Mouse (Mus musculus): Measurements from ENCODE around the gene Smg6. TPM values are rescaled to one million over a fixed set of nuclear protein-coding genes. Genes with fewer than 3 reads are reported as not detected.

Gene Smg6
- total RNA-seq, 1 experiment = 19.9 TPM

GRCm38 (mm10) chr11:75200935-75201334, 275.3 kb downstream of the Smg6 start:
- Histone ChIP-seq H3K27ac (ENCODE audit: insufficient read depth, low read depth, low read length, poor library complexity, severe bottlenecking) (no peak overlapping the region), H3K4me3 (ENCODE audit: insufficient read depth in 1 of 2, low read depth in 1 of 2, low read length in 2 of 2, poor library complexity in 1 of 2, severe bottlenecking in 1 of 2) (no peak overlapping the region), H3K9me3 (ENCODE audit: control insufficient read depth, insufficient read depth, low read depth, low read length) (no peaks in the 10 kb centered on the region), H3K36me3 (ENCODE audit: control insufficient read depth, insufficient read depth, low read length, poor library complexity, severe bottlenecking) (no peaks in the 10 kb centered on the region), H3K4me1 (ENCODE audit: control insufficient read depth in 2 of 2, insufficient read depth in 2 of 2, low read length in 2 of 2, poor library complexity in 1 of 2) (peaks cover 6 to 21% of the 10 kb centered on the region in 2 experiments), H3K9ac (ENCODE audit: insufficient read depth, low read depth, low read length, poor library complexity, severe bottlenecking) (no peak overlapping the region)
- TF ChIP-seq ZC3H11A (IDR thresholded peaks at IDR 0.05; ENCODE audit: borderline replicate concordance, low read depth, low read length) (no peak), MAFK (IDR thresholded peaks at IDR 0.05; ENCODE audit: insufficient read depth, low read depth, low read length) (no peak), ZNF384 (IDR thresholded peaks at IDR 0.05; ENCODE audit: low read depth, low read length) (no peak), HCFC1 (IDR thresholded peaks at IDR 0.05; ENCODE audit: borderline replicate concordance, insufficient read depth, low read length) (no peak), CHD2 (IDR thresholded peaks at IDR 0.05; ENCODE audit: low read depth, low read length) (no peak)
- in situ Hi-C loops (cut with MboI; ENCODE audit: low sequenced_read_pairs in 2 of 2, unreplicated experiment in 2 of 2) = no loop called here
- no peak for DNase-seq (ENCODE audit: low read depth, low spot score)

- TF ChIP-seq ZNF384 (IDR thresholded peaks at IDR 0.05; ENCODE audit: low read depth, low read length) = no peak
- TF ChIP-seq MAFK (IDR thresholded peaks at IDR 0.05; ENCODE audit: insufficient read depth, low read depth, low read length) = no peak
- no peak for TF ChIP-seq CHD2 (IDR thresholded peaks at IDR 0.05; ENCODE audit: low read depth, low read length)
- TF ChIP-seq ZC3H11A (IDR thresholded peaks at IDR 0.05; ENCODE audit: borderline replicate concordance, low read depth, low read length) = no peak
- no peak for TF ChIP-seq HCFC1 (IDR thresholded peaks at IDR 0.05; ENCODE audit: borderline replicate concordance, insufficient read depth, low read length)
- Histone ChIP-seq H3K36me3 (ENCODE audit: control insufficient read depth, insufficient read depth, low read length, poor library complexity, severe bottlenecking) (no peaks in the 10 kb centered on the region), H3K4me3 (ENCODE audit: insufficient read depth in 1 of 2, low read depth in 1 of 2, low read length in 2 of 2, poor library complexity in 1 of 2, severe bottlenecking in 1 of 2) (no peak overlapping the region), H3K9me3 (ENCODE audit: control insufficient read depth, insufficient read depth, low read depth, low read length) (no peaks in the 10 kb centered on the region), H3K27ac (ENCODE audit: insufficient read depth, low read depth, low read length, poor library complexity, severe bottlenecking) (no peak overlapping the region), H3K9ac (ENCODE audit: insufficient read depth, low read depth, low read length, poor library complexity, severe bottlenecking) (no peak overlapping the region), H3K4me1 (ENCODE audit: control insufficient read depth in 2 of 2, insufficient read depth in 2 of 2, low read length in 2 of 2, poor library complexity in 1 of 2) (peaks cover 6 to 24% of the 10 kb centered on the region in 2 experiments)
- DNase-seq (ENCODE audit: low read depth, low spot score) = no peak
- in situ Hi-C loops (cut with MboI; ENCODE audit: low sequenced_read_pairs in 2 of 2, unreplicated experiment in 2 of 2) = no loop called here
Measured at GRCm38 (mm10) chr11:75201721-75202120, 276.1 kb downstream of the Smg6 start.

GRCm38 (mm10) chr11:75203926-75204325, 278.3 kb downstream of the Smg6 start:
- in situ Hi-C loops (cut with MboI; ENCODE audit: low sequenced_read_pairs in 2 of 2, unreplicated experiment in 2 of 2) = no loop called here
- no peak overlapping the region for H3K9ac ChIP-seq (ENCODE audit: insufficient read depth, low read depth, low read length, poor library complexity, severe bottlenecking)
- DNase-seq (ENCODE audit: low read depth, low spot score) = no peak
- no peaks in the 10 kb centered on the region for H3K36me3 ChIP-seq (ENCODE audit: control insufficient read depth, insufficient read depth, low read length, poor library complexity, severe bottlenecking)
- TF ChIP-seq HCFC1 (IDR thresholded peaks at IDR 0.05; ENCODE audit: borderline replicate concordance, insufficient read depth, low read length) (no peak), CHD2 (IDR thresholded peaks at IDR 0.05; ENCODE audit: low read depth, low read length) (no peak), ZC3H11A (IDR thresholded peaks at IDR 0.05; ENCODE audit: borderline replicate concordance, low read depth, low read length) (no peak), MAFK (IDR thresholded peaks at IDR 0.05; ENCODE audit: insufficient read depth, low read depth, low read length) (no peak), ZNF384 (IDR thresholded peaks at IDR 0.05; ENCODE audit: low read depth, low read length) (no peak)
- H3K9me3 ChIP-seq (ENCODE audit: control insufficient read depth, insufficient read depth, low read depth, low read length) = no peaks in the 10 kb centered on the region
- H3K27ac ChIP-seq (ENCODE audit: insufficient read depth, low read depth, low read length, poor library complexity, severe bottlenecking) = no peak overlapping the region
- no peak overlapping the region for H3K4me3 ChIP-seq (ENCODE audit: insufficient read depth in 1 of 2, low read depth in 1 of 2, low read length in 2 of 2, poor library complexity in 1 of 2, severe bottlenecking in 1 of 2)
- peaks cover 4 to 28% of the 10 kb centered on the region in 2 experiments; a peak in 2 of 4 replicates for H3K4me1 ChIP-seq (ENCODE audit: control insufficient read depth in 2 of 2, insufficient read depth in 2 of 2, low read length in 2 of 2, poor library complexity in 1 of 2)

- Histone ChIP-seq H3K4me1 (ENCODE audit: control insufficient read depth in 2 of 2, insufficient read depth in 2 of 2, low read length in 2 of 2, poor library complexity in 1 of 2) (peaks cover 4 to 32% of the 10 kb centered on the region in 2 experiments; a peak in 2 of 4 replicates), H3K27ac (ENCODE audit: insufficient read depth, low read depth, low read length, poor library complexity, severe bottlenecking) (no peak overlapping the region)
- in situ Hi-C loops (cut with MboI; ENCODE audit: low sequenced_read_pairs in 2 of 2, unreplicated experiment in 2 of 2) = no loop called here
Measured at GRCm38 (mm10) chr11:75204472-75204871, 278.8 kb downstream of the Smg6 start.

More at GRCm38 (mm10) chr11:75204472-75204871, 278.8 kb downstream of the Smg6 start:
- H3K36me3 ChIP-seq (ENCODE audit: control insufficient read depth, insufficient read depth, low read length, poor library complexity, severe bottlenecking) = no peaks in the 10 kb centered on the region
- H3K4me3 ChIP-seq (ENCODE audit: insufficient read depth in 1 of 2, low read depth in 1 of 2, low read length in 2 of 2, poor library complexity in 1 of 2, severe bottlenecking in 1 of 2) = no peak overlapping the region
- DNase-seq (ENCODE audit: low read depth, low spot score) = no peak
- H3K9ac ChIP-seq (ENCODE audit: insufficient read depth, low read depth, low read length, poor library complexity, severe bottlenecking) = no peak overlapping the region
- TF ChIP-seq ZC3H11A (IDR thresholded peaks at IDR 0.05; ENCODE audit: borderline replicate concordance, low read depth, low read length) = no peak
- TF ChIP-seq CHD2 (IDR thresholded peaks at IDR 0.05; ENCODE audit: low read depth, low read length) = no peak
- no peak for TF ChIP-seq MAFK (IDR thresholded peaks at IDR 0.05; ENCODE audit: insufficient read depth, low read depth, low read length)
- TF ChIP-seq ZNF384 (IDR thresholded peaks at IDR 0.05; ENCODE audit: low read depth, low read length) = no peak
- no peak for TF ChIP-seq HCFC1 (IDR thresholded peaks at IDR 0.05; ENCODE audit: borderline replicate concordance, insufficient read depth, low read length)
- H3K9me3 ChIP-seq (ENCODE audit: control insufficient read depth, insufficient read depth, low read depth, low read length) = no peaks in the 10 kb centered on the region
